20 mouse cellular contexts compared by ENCODE assay signal in the genomic region with DNA sequence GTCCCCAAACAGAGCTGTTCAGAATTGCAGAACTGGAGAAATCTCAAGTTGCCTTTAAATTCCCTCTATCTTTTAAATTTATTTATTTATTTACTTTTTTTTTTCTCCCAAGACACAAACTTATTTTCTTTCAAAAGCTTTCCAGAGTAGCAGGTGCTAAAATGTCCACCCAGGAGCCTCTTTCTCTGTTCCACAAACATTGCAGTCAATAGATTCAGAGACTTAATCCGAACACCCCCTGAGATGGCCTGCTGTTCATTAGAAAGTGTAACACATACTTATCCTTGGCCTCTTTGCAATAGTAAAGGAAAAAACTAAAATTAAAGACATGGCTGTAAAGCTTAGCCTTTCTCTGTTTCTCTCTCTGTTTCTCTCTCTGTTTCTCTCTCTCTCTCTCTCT.
"Had no signal": no experiment of that assay in that cellular context is flagged by ENCODE, and none has a peak within 500 bp of the region (broad histone marks: within the 10 kb centered on the region; RNA-seq: fewer than 3 reads in every experiment).

No protein-coding gene starts in this region.

- H3K9me3 ChIP-seq: heart, embryonic 10.5 days; heart, embryonic 12.5 days; hindbrain, embryonic 10.5 days; hindbrain, embryonic 12.5 days; intestine, embryonic 15.5 days; limb, embryonic 10.5 days; limb, embryonic 12.5 days; liver, embryonic 13.5 days had no signal

- H3K9ac ChIP-seq: heart, embryonic 12.5 days; hindbrain, embryonic 12.5 days; hindbrain, embryonic 14.5 days; intestine, embryonic 15.5 days; limb, embryonic 12.5 days; liver, embryonic 13.5 days had no signal

- DNase-seq: heart, postnatal 4 days; kidney, adult 18-20 months; kidney, adult 8-10 months; kidney, postnatal 10 days; kidney, postnatal 4 days; liver had no signal

- H3K4me1 ChIP-seq: heart, embryonic 10.5 days; heart, embryonic 12.5 days; hindbrain, embryonic 10.5 days; hindbrain, embryonic 12.5 days; intestine, embryonic 15.5 days; limb, embryonic 12.5 days; liver, embryonic 13.5 days had no signal

- H3K4me3 ChIP-seq: heart, embryonic 10.5 days; heart, embryonic 12.5 days; hindbrain, embryonic 10.5 days; hindbrain, embryonic 12.5 days; intestine, embryonic 15.5 days; layer of hippocampus, adult 2 months; left cerebral cortex, adult 2 months; limb, embryonic 10.5 days; limb, embryonic 12.5 days; liver, embryonic 13.5 days had no signal

- H3K27me3 ChIP-seq: heart, embryonic 12.5 days; hindbrain, embryonic 12.5 days; intestine, embryonic 15.5 days; limb, embryonic 12.5 days; liver, embryonic 13.5 days had no signal

- H3K27ac ChIP-seq: heart, embryonic 10.5 days; hindbrain, embryonic 10.5 days; hindbrain, embryonic 12.5 days; hindbrain, embryonic 14.5 days; intestine, embryonic 15.5 days; layer of hippocampus, adult 2 months; left cerebral cortex, adult 2 months; limb, embryonic 10.5 days; limb, embryonic 12.5 days; liver, embryonic 13.5 days had no signal

- H3K36me3 ChIP-seq: heart, embryonic 10.5 days; heart, embryonic 12.5 days; hindbrain, embryonic 10.5 days; hindbrain, embryonic 12.5 days; intestine, embryonic 15.5 days; limb, embryonic 10.5 days; limb, embryonic 12.5 days; liver, embryonic 13.5 days had no signal

- ATAC-seq: hindbrain, embryonic 16.5 days; intestine, embryonic 15.5 days; intestine, postnatal 0 days had no signal

- H3K4me2 ChIP-seq: heart, embryonic 12.5 days; hindbrain, embryonic 12.5 days; hindbrain, embryonic 14.5 days; intestine, embryonic 15.5 days; limb, embryonic 12.5 days; liver, embryonic 11.5 days; liver, embryonic 13.5 days had no signal
